Mouse (Mus musculus) megakaryocyte, embryonic 14.5 days (primary cell): ENCODE data around the gene Doc2b.

Source experiments
- FLI1 ChIP-seq: IDR thresholded peaks from 2 replicates; pipeline ENCODE4 v1.6.1; 2012; ENCODE audit warnings: low read length, inconsistent platforms, mixed read lengths
- GATA1 ChIP-seq: IDR thresholded peaks from 3 replicates; pipeline ENCODE4 v1.6.1; 2012; ENCODE audit warnings: mixed read lengths, low read length, inconsistent platforms, borderline replicate concordance

- TF ChIP-seq FLI1: no peak
- TF ChIP-seq GATA1: no peak
Measured at GRCm38 (mm10) chr11:75807486-75807885, 11.6 kb upstream of the Doc2b start.
